Mouse (Mus musculus): Measurements from ENCODE around the gene Trmt112. TPM values are rescaled to one million over a fixed set of nuclear protein-coding genes. Genes with fewer than 3 reads are reported as not detected.

Gene Trmt112
- polyA plus RNA-seq, 1 experiment from 2014 or later: 115 TPM

DNA sequence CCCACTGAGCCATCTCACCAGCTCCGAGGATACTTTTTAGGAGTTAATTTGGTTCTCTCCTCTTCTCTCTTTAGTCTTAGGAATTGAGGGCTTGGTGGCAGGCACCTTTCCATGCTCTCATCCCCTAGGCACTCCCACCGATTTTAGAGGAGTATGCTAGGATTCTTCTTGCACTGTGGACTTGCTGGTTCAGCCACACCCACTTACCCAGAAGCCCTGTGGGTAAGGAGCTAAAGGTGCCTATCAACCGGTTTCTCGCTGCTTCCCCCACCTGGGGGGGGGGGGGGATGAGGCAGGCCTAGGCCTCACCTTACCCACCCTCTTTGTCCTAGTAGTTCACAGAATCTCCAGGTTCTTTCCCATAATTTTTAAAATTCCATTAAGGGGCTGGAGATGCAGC lies 38.2 kb downstream of the Trmt112 start:
- DNase-seq: no peak
- no peak overlapping the region for H3K4me3 ChIP-seq (replicated peaks; ENCODE audit: low read depth, low read length)
- no peak overlapping the region for H3K9ac ChIP-seq (replicated peaks; ENCODE audit: low read length)
- peaks cover 19% of the 10 kb centered on the region for H3K4me1 ChIP-seq (ENCODE audit: control insufficient read depth, insufficient read depth, low read length)
- H3K4me2 ChIP-seq (ENCODE audit: low read length): no peak overlapping the region
- H3K27ac ChIP-seq (replicated peaks; ENCODE audit: low read depth, low read length): no peak overlapping the region
- H3K9me3 ChIP-seq (ENCODE audit: control insufficient read depth, low read length): no peaks in the 10 kb centered on the region
- no peaks in the 10 kb centered on the region for H3K27me3 ChIP-seq (ENCODE audit: control insufficient read depth, insufficient read depth, low read length)
- no peak for ATAC-seq (ENCODE audit: low FRiP score, low TSS enrichment)
- WGBS: 55% methylated on average over 4 of the region's 4 CpGs
- peaks cover 10% of the 10 kb centered on the region for H3K36me3 ChIP-seq (ENCODE audit: control insufficient read depth, insufficient read depth, low read length)

DNA sequence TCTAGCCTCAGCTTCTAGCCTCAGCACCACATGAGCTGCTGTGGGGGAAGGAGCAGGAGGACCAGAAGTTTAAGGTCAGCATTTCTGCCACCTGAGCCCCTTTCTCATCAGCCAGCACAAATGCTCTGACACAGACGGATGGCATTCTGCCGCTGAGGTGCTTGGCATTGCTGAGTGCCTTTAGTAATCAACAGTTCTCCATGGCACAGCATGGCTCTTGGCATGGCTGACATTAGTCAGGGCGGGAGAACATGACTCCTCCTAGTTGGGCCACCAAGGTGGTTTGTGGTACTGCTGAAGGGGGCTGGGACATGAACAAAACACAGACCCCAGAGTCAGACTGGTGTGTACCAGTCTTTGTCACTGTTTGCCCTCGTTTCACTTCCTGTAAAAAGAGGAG lies 38.7 kb downstream of the Trmt112 start:
- peaks cover 10% of the 10 kb centered on the region for H3K36me3 ChIP-seq (ENCODE audit: control insufficient read depth, insufficient read depth, low read length)
- no peak for DNase-seq
- no peak overlapping the region for H3K27ac ChIP-seq (replicated peaks; ENCODE audit: low read depth, low read length)
- 83% methylated on average over 4 of the region's 4 CpGs for WGBS
- no peak overlapping the region for H3K9ac ChIP-seq (replicated peaks; ENCODE audit: low read length)
- no peaks in the 10 kb centered on the region for H3K9me3 ChIP-seq (ENCODE audit: control insufficient read depth, low read length)
- H3K4me1 ChIP-seq (ENCODE audit: control insufficient read depth, insufficient read depth, low read length): peaks cover 19% of the 10 kb centered on the region
- no peaks in the 10 kb centered on the region for H3K27me3 ChIP-seq (ENCODE audit: control insufficient read depth, insufficient read depth, low read length)
- H3K4me2 ChIP-seq (ENCODE audit: low read length): no peak overlapping the region
- ATAC-seq (ENCODE audit: low FRiP score, low TSS enrichment): no peak
- H3K4me3 ChIP-seq (replicated peaks; ENCODE audit: low read depth, low read length): no peak overlapping the region

DNA sequence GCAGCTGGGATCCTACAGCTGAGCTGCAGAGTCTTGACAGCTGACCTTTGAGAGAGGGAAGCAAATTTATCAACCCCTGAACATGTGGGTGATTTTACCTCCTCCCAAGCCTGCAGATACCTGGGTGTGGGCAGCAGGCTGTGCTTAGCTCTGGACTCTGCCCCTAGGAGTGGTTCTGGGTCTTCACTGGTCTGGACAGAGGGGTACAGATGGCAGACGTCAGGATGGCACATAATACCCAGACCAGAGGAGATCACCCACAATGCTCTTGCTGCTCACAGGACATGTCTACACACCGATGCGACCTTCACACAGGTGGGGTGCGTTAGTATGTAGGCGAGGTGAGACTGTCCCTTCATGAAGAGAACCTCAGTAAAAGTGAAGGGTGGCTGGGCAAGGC lies 40.0 kb downstream of the Trmt112 start:
- H3K36me3 ChIP-seq (ENCODE audit: control insufficient read depth, insufficient read depth, low read length): peaks cover 10% of the 10 kb centered on the region
- H3K4me2 ChIP-seq (ENCODE audit: low read length): peak overlapping the region; percentile 97
- H3K27ac ChIP-seq (replicated peaks; ENCODE audit: low read depth, low read length): no peak overlapping the region
- ATAC-seq (ENCODE audit: low FRiP score, low TSS enrichment) (no peak), DNase-seq (no peak)
- H3K4me3 ChIP-seq (replicated peaks; ENCODE audit: low read depth, low read length): no peak overlapping the region
- WGBS: 90% methylated on average over 5 of the region's 5 CpGs
- H3K9me3 ChIP-seq (ENCODE audit: control insufficient read depth, low read length): no peaks in the 10 kb centered on the region
- no peaks in the 10 kb centered on the region for H3K27me3 ChIP-seq (ENCODE audit: control insufficient read depth, insufficient read depth, low read length)
- no peak overlapping the region for H3K9ac ChIP-seq (replicated peaks; ENCODE audit: low read length)
- H3K4me1 ChIP-seq (ENCODE audit: control insufficient read depth, insufficient read depth, low read length): peaks cover 20% of the 10 kb centered on the region

DNA sequence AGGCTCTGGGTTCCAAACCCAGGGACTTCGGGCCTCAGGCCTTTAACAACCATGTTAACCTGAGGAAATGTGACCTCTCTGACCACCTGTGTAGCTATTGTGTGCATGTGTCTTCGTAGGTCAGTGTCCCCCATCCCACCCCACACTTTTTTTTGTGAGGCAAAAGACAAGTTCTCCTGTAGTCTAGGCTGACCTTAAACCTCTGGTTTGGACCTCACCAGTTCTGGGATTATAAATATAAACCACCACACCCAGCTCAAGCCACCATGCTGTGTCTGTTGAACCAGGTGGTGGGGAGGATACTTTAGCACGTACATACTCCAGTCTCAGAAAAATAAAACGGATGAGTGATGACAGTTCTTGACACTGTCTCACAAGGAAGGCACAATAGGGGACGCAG lies 40.5 kb downstream of the Trmt112 start:
- WGBS: 46% methylated on average over 5 of the region's 5 CpGs
- H3K4me1 ChIP-seq (ENCODE audit: control insufficient read depth, insufficient read depth, low read length): peaks cover 20% of the 10 kb centered on the region
- 0 out of 2 replicates have a peak overlapping the region, but pooled peaks have one; percentile 84 for H3K27ac ChIP-seq (replicated peaks; ENCODE audit: low read depth, low read length)
- H3K36me3 ChIP-seq (ENCODE audit: control insufficient read depth, insufficient read depth, low read length): peaks cover 10% of the 10 kb centered on the region
- H3K9me3 ChIP-seq (ENCODE audit: control insufficient read depth, low read length): no peaks in the 10 kb centered on the region
- peak overlapping the region; percentile 69 for H3K9ac ChIP-seq (replicated peaks; ENCODE audit: low read length)
- DNase-seq (no peak), ATAC-seq (ENCODE audit: low FRiP score, low TSS enrichment) (no peak)
- no peaks in the 10 kb centered on the region for H3K27me3 ChIP-seq (ENCODE audit: control insufficient read depth, insufficient read depth, low read length)
- H3K4me3 ChIP-seq (replicated peaks; ENCODE audit: low read depth, low read length): peak overlapping the region; percentile 50
- H3K4me2 ChIP-seq (ENCODE audit: low read length): peak overlapping the region; percentile 97

DNA sequence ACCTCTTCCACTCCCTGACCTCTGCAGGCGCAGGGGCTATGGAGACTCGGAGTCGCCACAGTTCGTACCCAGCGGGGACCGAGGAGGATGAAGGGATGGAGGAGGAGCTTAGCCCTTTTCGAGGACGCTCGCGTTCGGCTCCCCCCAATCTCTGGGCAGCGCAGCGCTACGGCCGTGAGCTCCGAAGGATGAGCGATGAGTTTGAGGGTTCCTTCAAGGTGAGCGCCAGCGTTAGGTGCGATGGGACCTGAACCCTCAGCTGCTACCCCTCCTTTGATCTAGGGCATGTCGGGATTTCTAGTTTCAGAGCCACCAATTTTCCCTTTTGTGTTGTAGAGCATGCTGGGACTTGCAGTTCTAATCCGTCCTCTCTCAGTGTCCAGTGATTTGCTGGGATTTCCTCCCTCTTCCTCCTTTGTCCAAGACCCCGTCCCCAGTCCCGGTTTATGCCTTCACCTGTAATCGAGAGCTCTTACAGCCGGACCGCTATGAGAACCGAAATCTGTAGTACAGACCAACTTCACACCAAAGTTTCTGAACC lies 41.2 kb downstream of the Trmt112 start:
- peaks cover 10% of the 10 kb centered on the region for H3K36me3 ChIP-seq (ENCODE audit: control insufficient read depth, insufficient read depth, low read length)
- H3K27me3 ChIP-seq (ENCODE audit: control insufficient read depth, insufficient read depth, low read length): no peaks in the 10 kb centered on the region
- ATAC-seq (ENCODE audit: low FRiP score, low TSS enrichment): peak; percentile 43
- H3K9me3 ChIP-seq (ENCODE audit: control insufficient read depth, low read length): no peaks in the 10 kb centered on the region
- WGBS: under 1% methylated on average over 28 of the region's 28 CpGs
- peaks cover 20% of the 10 kb centered on the region for H3K4me1 ChIP-seq (ENCODE audit: control insufficient read depth, insufficient read depth, low read length)
- peak overlapping the region; percentile 97 for H3K4me2 ChIP-seq (ENCODE audit: low read length)
- peak overlapping the region; percentile 50 for H3K4me3 ChIP-seq (replicated peaks; ENCODE audit: low read depth, low read length)
- peak overlapping the region; percentile 84 for H3K27ac ChIP-seq (replicated peaks; ENCODE audit: low read depth, low read length)
- peak overlapping the region; percentile 69 for H3K9ac ChIP-seq (replicated peaks; ENCODE audit: low read length)
- peak; percentile 83 for DNase-seq

DNA sequence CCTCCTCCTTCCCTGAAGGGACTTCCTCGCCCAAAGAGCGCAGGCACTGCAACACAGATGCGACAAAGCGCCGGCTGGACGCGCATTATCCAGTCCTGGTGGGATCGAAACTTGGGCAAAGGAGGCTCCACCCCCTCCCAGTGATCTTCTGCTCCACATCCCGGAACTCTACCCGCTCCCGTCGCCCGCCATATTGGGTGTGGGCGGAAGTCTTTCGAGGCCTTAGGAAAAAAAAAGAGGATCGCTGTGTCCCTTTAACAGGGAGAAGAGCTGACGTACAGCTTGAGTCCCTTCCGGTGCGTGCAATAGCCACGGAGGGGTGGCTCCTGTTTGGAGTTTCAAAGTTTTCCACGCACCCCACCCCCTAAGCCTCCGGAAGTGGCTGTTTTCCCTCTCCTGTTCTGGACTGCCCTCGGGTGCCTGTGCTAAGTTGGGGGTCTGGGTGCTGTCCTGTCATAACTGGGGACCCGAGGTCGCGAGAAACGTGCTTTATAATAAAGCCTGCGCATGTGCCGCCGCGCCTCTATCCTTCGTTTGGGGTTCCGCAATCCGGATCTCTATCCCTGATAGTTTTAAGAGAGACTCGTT lies 42.0 kb downstream of the Trmt112 start:
- ATAC-seq (ENCODE audit: low FRiP score, low TSS enrichment) (peak; percentile 79), DNase-seq (peak; percentile 95)
- Histone ChIP-seq H3K4me1 (ENCODE audit: control insufficient read depth, insufficient read depth, low read length) (peaks cover 20% of the 10 kb centered on the region), H3K4me2 (ENCODE audit: low read length) (peak overlapping the region; percentile 97), H3K9me3 (ENCODE audit: control insufficient read depth, low read length) (no peaks in the 10 kb centered on the region), H3K9ac (replicated peaks; ENCODE audit: low read length) (peak overlapping the region; percentile 69), H3K4me3 (replicated peaks; ENCODE audit: low read depth, low read length) (peak overlapping the region; percentile 50), H3K27ac (replicated peaks; ENCODE audit: low read depth, low read length) (peak overlapping the region; percentile 84), H3K36me3 (ENCODE audit: control insufficient read depth, insufficient read depth, low read length) (0 out of 2 replicates have a peak, but pooled peaks cover 6% of the 10 kb centered on the region), H3K27me3 (ENCODE audit: control insufficient read depth, insufficient read depth, low read length) (no peaks in the 10 kb centered on the region)
- under 1% methylated on average over 35 of the region's 35 CpGs for WGBS

DNA sequence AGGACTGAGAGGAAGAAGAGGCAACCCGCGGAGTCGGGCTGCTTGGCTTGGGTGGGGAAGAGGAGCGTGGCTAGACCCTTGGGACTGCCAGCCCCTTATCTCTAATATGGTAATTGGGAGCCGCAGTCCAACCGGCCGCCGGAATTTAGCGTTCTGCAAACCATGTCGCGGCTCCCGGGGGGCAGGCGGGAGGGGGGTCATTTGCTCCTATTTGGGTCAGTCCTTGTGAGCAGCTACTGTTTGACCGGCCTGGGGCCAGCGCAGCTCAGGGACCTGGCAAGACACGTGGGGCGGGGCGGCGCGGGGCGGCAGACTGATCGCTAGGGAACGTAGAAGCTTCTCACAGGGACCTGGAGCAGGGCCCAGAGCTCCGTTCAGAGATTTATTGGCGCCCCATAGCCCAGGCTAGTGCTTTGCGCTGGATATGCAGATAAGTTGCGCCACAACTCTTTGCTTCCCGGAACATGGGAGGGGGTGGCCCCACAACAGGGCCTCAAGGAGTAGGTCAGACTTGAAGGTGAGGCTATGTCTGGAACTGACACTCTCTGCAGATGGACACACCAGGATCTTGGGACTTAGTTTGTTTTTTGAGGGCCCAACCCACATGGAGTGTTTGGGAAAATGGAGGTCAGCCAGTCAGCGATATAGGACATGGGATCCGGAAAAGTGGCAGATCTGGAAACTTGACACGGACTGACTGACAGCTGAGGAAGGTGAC lies 42.7 kb downstream of the Trmt112 start:
- peak overlapping the region; percentile 97 for H3K4me2 ChIP-seq (ENCODE audit: low read length)
- H3K4me3 ChIP-seq (replicated peaks; ENCODE audit: low read depth, low read length): peak overlapping the region; percentile 50
- no peaks in the 10 kb centered on the region for H3K9me3 ChIP-seq (ENCODE audit: control insufficient read depth, low read length)
- no peaks in the 10 kb centered on the region for H3K27me3 ChIP-seq (ENCODE audit: control insufficient read depth, insufficient read depth, low read length)
- DNase-seq (peak; percentile 67), ATAC-seq (ENCODE audit: low FRiP score, low TSS enrichment) (peak; percentile 17; the same call in 1 of the 2 replicates)
- 0 out of 2 replicates have a peak, but pooled peaks cover 6% of the 10 kb centered on the region for H3K36me3 ChIP-seq (ENCODE audit: control insufficient read depth, insufficient read depth, low read length)
- peaks cover 20% of the 10 kb centered on the region for H3K4me1 ChIP-seq (ENCODE audit: control insufficient read depth, insufficient read depth, low read length)
- peak overlapping the region; percentile 84 for H3K27ac ChIP-seq (replicated peaks; ENCODE audit: low read depth, low read length)
- peak overlapping the region; percentile 69 for H3K9ac ChIP-seq (replicated peaks; ENCODE audit: low read length)
- 3% methylated on average over 31 of the region's 31 CpGs for WGBS

DNA sequence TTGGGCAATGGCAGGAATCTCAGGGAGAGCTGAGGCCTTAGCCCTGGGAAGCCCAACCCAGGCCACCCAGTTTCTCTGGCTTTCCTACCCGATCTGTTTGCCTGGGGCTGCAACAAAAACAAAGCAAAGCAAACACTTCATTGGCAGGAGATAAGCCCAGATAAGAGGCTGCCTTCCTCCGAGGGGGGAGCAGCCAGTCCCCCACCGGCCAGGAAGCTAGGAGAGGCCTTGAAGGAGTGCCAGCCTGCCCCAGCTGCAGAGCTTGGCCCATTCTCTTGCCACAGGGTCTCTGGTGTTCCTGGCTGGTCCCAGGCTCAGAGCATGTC lies 43.2 kb downstream of the Trmt112 start:
- Histone ChIP-seq H3K4me2 (ENCODE audit: low read length) (peak overlapping the region; percentile 97), H3K27ac (replicated peaks; ENCODE audit: low read depth, low read length) (peak overlapping the region; percentile 84), H3K4me3 (replicated peaks; ENCODE audit: low read depth, low read length) (no peak overlapping the region; the same call in 1 of the 2 replicates), H3K27me3 (ENCODE audit: control insufficient read depth, insufficient read depth, low read length) (no peaks in the 10 kb centered on the region), H3K4me1 (ENCODE audit: control insufficient read depth, insufficient read depth, low read length) (peaks cover 20% of the 10 kb centered on the region), H3K36me3 (ENCODE audit: control insufficient read depth, insufficient read depth, low read length) (0 out of 2 replicates have a peak, but pooled peaks cover 6% of the 10 kb centered on the region), H3K9me3 (ENCODE audit: control insufficient read depth, low read length) (no peaks in the 10 kb centered on the region), H3K9ac (replicated peaks; ENCODE audit: low read length) (peak overlapping the region; percentile 69; the same call in 1 of the 2 replicates)
- DNase-seq (no peak), ATAC-seq (ENCODE audit: low FRiP score, low TSS enrichment) (no peak)
- 34% methylated on average over 3 of the region's 3 CpGs for WGBS
